Mouse (Mus musculus) MEL (cell line): Measurements from ENCODE around the gene Milr1. TPM values are rescaled to one million over a fixed set of nuclear protein-coding genes. Genes with fewer than 3 reads are reported as not detected.
A peak's percentile ranks its signal among the peaks of the same experiment; 100 is the strongest.
"Not testable (repeated sequence)": the region's sequence is repeated elsewhere in the genome, so short reads cannot be mapped to it uniquely, and the experiment has no call there.

Source experiments
- DNase-seq: peaks from one replicate; pipeline ENCODE4 v3.0.0; 2011; ENCODE audit warnings: low read depth, low spot score
- H3K27ac ChIP-seq: 2 replicates; pipeline ENCODE4 v1.5.1; 2012; ENCODE audit warnings: low read depth, mild to moderate bottlenecking, control low read depth, low read length, moderate library complexity; ENCODE audit not compliant: control insufficient read depth
- H3K27me3 ChIP-seq, 2 experiments: fragments of 150-350 bp in 1 of 2; sonication (generic) in 1 of 2; 2 replicates each; pipeline ENCODE4 v1.6.1; 2012; ENCODE audit warnings: low read length in 2 of 2, mild to moderate bottlenecking in 2 of 2, improper control_type of control experiment in 1 of 2, moderate library complexity in 1 of 2; ENCODE audit not compliant: insufficient read depth in 2 of 2, control insufficient read depth in 1 of 2
- H3K36me3 ChIP-seq, 2 experiments: 2 replicates each; pipeline ENCODE4 v1.6.1; 2012 to 2014; ENCODE audit warnings: low read length in 2 of 2, improper control_type of control experiment in 1 of 2, inconsistent platforms in 1 of 2, mild to moderate bottlenecking in 1 of 2; ENCODE audit not compliant: insufficient read depth in 2 of 2, control insufficient read depth in 1 of 2
- H3K4me1 ChIP-seq, 2 experiments: fragments of 150-350 bp in 1 of 2; sonication (generic) in 1 of 2; 2 replicates each; pipeline ENCODE4 v1.6.1; 2012; ENCODE audit warnings: low read length in 2 of 2, improper control_type of control experiment in 1 of 2, mild to moderate bottlenecking in 1 of 2; ENCODE audit not compliant: insufficient read depth in 2 of 2, control insufficient read depth in 1 of 2
- H3K4me3 ChIP-seq, 2 experiments: fragments of 150-350 bp in 1 of 2; sonication (generic) in 1 of 2; 2 replicates each; pipeline ENCODE4 v1.5.1; 2012; ENCODE audit warnings: low read depth in 2 of 2, low read length in 2 of 2, mild to moderate bottlenecking in 2 of 2, moderate library complexity in 2 of 2, control low read depth in 1 of 2, improper control_type of control experiment in 1 of 2; ENCODE audit not compliant: control insufficient read depth in 1 of 2, insufficient read depth in 1 of 2
- H3K79me2 ChIP-seq: 2 replicates; pipeline ENCODE4 v1.6.1; 2012; ENCODE audit warnings: mild to moderate bottlenecking, low read length, moderate library complexity; ENCODE audit not compliant: control insufficient read depth, poor library complexity, insufficient read depth
- H3K9ac ChIP-seq: 2 replicates; pipeline ENCODE4 v1.6.1; 2012; ENCODE audit warnings: low read depth, mild to moderate bottlenecking, control low read depth, low read length, moderate library complexity; ENCODE audit not compliant: control insufficient read depth, poor library complexity, severe bottlenecking
- H3K9me3 ChIP-seq: fragments of 150-350 bp; sonication (generic); replicated peaks from 2 replicates; pipeline ENCODE4 v1.6.1; 2012; ENCODE audit warnings: mild to moderate bottlenecking, low read length, improper control_type of control experiment, moderate library complexity; ENCODE audit not compliant: insufficient read depth
- CHD1 ChIP-seq: IDR thresholded peaks from 2 replicates; pipeline ENCODE4 v1.6.1; 2012; ENCODE audit warnings: low read depth, mild to moderate bottlenecking, inconsistent platforms, low read length, improper control_type of control experiment
- E2F4 ChIP-seq: IDR thresholded peaks from 2 replicates; pipeline ENCODE4 v1.6.1; 2011; ENCODE audit warnings: low read depth, low read length, improper control_type of control experiment, borderline replicate concordance
- EP300 ChIP-seq, 2 experiments: IDR thresholded peaks; 2 replicates each; pipeline ENCODE4 v1.6.1; 2011; ENCODE audit warnings: improper control_type of control experiment in 2 of 2, low read length in 2 of 2, low read depth in 1 of 2, mild to moderate bottlenecking in 1 of 2
- MYB ChIP-seq: IDR thresholded peaks from 2 replicates; pipeline ENCODE4 v1.6.1; 2011; ENCODE audit warnings: mild to moderate bottlenecking, low read depth, low read length, improper control_type of control experiment
- NELFE ChIP-seq: IDR thresholded peaks from 2 replicates; pipeline ENCODE4 v1.6.1; 2011; ENCODE audit warnings: low read depth, low read length, improper control_type of control experiment
- NRF1 ChIP-seq: IDR thresholded peaks from 2 replicates; pipeline ENCODE4 v1.6.1; 2014; ENCODE audit warnings: low read depth, mild to moderate bottlenecking, inconsistent platforms, low read length, improper control_type of control experiment, moderate library complexity; ENCODE audit not compliant: poor library complexity, insufficient read depth, severe bottlenecking
- POLR2A ChIP-seq, 2 experiments: IDR thresholded peaks; 2 replicates each; pipeline ENCODE4 v1.6.1; 2011 to 2012; ENCODE audit warnings: low read length in 2 of 2, mild to moderate bottlenecking in 2 of 2, control low read depth in 1 of 2, improper control_type of control experiment in 1 of 2, low read depth in 1 of 2, moderate library complexity in 1 of 2; ENCODE audit not compliant: control insufficient read depth in 1 of 2, insufficient read depth in 1 of 2, poor library complexity in 1 of 2
- POLR2AphosphoS2 ChIP-seq: IDR thresholded peaks from 2 replicates; pipeline ENCODE4 v1.6.1; 2011; ENCODE audit warnings: low read length, improper control_type of control experiment
- POLR2AphosphoS5 ChIP-seq: IDR thresholded peaks from 2 replicates; pipeline ENCODE4 v1.6.1; 2012; ENCODE audit warnings: low read depth, borderline replicate concordance, mild to moderate bottlenecking, inconsistent platforms, low read length, moderate library complexity, mixed read lengths
- SIN3A ChIP-seq: IDR thresholded peaks from 2 replicates; pipeline ENCODE4 v1.6.1; 2012; ENCODE audit warnings: low read length, improper control_type of control experiment, inconsistent platforms
- ZC3H11A ChIP-seq: IDR thresholded peaks from 2 replicates; pipeline ENCODE4 v1.6.1; 2012; ENCODE audit warnings: low read depth, mild to moderate bottlenecking, inconsistent platforms, low read length, improper control_type of control experiment
- ZMIZ1 ChIP-seq: IDR thresholded peaks from 2 replicates; pipeline ENCODE4 v1.6.1; 2012; ENCODE audit warnings: low read depth, mild to moderate bottlenecking, inconsistent platforms, low read length, improper control_type of control experiment, moderate library complexity
- ZNF384 ChIP-seq: IDR thresholded peaks from 2 replicates; pipeline ENCODE4 v1.6.1; 2012; ENCODE audit warnings: low read depth, mild to moderate bottlenecking, inconsistent platforms, low read length, improper control_type of control experiment
- polyA plus RNA-seq, 2 experiments: library from polyadenylated mRNA; stranded (reverse) in 1 of 2; unstranded in 1 of 2; fragments of >175 nt in 1 of 2; fragments of >200 nt in 1 of 2; gene quantifications; 2 replicates each; pipeline versions ENCODE4 v1.2.1 to v1.2.4; 2012; ENCODE audit warnings: low replicate concordance in 2 of 2, low read depth in 1 of 2; ENCODE audit not compliant: insufficient read length in 2 of 2, insufficient read depth in 1 of 2, missing spikeins in 1 of 2
- total RNA-seq: library from RNA; depleted of rRNA; stranded (reverse); fragments of 300-350 nt; gene quantifications from 2 replicates; pipeline ENCODE4 v1.2.3, GENCODE M21; 2012

The Milr1 gene
- total and polyA plus RNA-seq, 3 experiments: 0.26 TPM; not detected in 2

GRCm38 (mm10) chr11:106780590-106781220 lies 29.7 kb downstream of the Milr1 start:
- peaks cover 3 to 13% of the 10 kb centered on the region in 2 experiments for H3K4me1 ChIP-seq
- no peak overlapping the region for H3K4me3 ChIP-seq
- DNase-seq: no peak
- H3K27ac ChIP-seq: peak overlapping the region; percentile 5; the same call in 1 of the 2 replicates
- H3K27me3 ChIP-seq: no peaks in the 10 kb centered on the region
- peaks cover 32% of the 10 kb centered on the region for H3K79me2 ChIP-seq
- peaks cover 53 to 54% of the 10 kb centered on the region in 2 experiments for H3K36me3 ChIP-seq
- no peaks in the 10 kb centered on the region for H3K9me3 ChIP-seq
- no peak overlapping the region for H3K9ac ChIP-seq
- TF ChIP-seq E2F4 (no peak), ZMIZ1 (peak; percentile 33), EP300 (IDR thresholded peaks at IDR 0.05; ENCODE audit: low read depth in 1 of 2, low read length in 2 of 2) (no peak), SIN3A (peak; percentile 46; the same call in 1 of the 2 replicates), POLR2AphosphoS2 (0 out of 2 replicates have a peak, but pooled peaks have one; percentile 54), ZC3H11A (no peak), CHD1 (peak; percentile 53; the same call in 1 of the 2 replicates), POLR2A (IDR thresholded peaks at IDR 0.05; ENCODE audit: control insufficient read depth in 1 of 2, insufficient read depth in 1 of 2, low read depth in 1 of 2, low read length in 2 of 2, poor library complexity in 1 of 2) (no peak; a peak in 2 of 4 replicates), POLR2AphosphoS5 (no peak), ZNF384 (no peak), MYB (no peak), NELFE (no peak), NRF1 (no peak)

- H3K9me3 ChIP-seq, H3K4me3 ChIP-seq, H3K27ac ChIP-seq, H3K27me3 ChIP-seq, DNase-seq, H3K9ac ChIP-seq: not testable (repeated sequence)
- peaks cover 3 to 15% of the 10 kb centered on the region in 2 experiments for H3K4me1 ChIP-seq
- peaks cover 41% of the 10 kb centered on the region for H3K79me2 ChIP-seq
- peaks cover 59 to 62% of the 10 kb centered on the region in 2 experiments for H3K36me3 ChIP-seq
Observed at GRCm38 (mm10) chr11:106782271-106782670, 31.2 kb downstream of the Milr1 start.
